Mouse (Mus musculus) cerebellum, adult 8-10 months (tissue): ENCODE measurements at regions not wholly inside any gene's neighbourhood (a gene's known extent, or its start where the extent isn't known, plus 50 kb on each side); places are given as distances from the start of the nearest gene placed in this dataset.

Experiments used
- DNase-seq: peaks from one replicate; pipeline ENCODE4 v3.0.0; 2022

DNA sequence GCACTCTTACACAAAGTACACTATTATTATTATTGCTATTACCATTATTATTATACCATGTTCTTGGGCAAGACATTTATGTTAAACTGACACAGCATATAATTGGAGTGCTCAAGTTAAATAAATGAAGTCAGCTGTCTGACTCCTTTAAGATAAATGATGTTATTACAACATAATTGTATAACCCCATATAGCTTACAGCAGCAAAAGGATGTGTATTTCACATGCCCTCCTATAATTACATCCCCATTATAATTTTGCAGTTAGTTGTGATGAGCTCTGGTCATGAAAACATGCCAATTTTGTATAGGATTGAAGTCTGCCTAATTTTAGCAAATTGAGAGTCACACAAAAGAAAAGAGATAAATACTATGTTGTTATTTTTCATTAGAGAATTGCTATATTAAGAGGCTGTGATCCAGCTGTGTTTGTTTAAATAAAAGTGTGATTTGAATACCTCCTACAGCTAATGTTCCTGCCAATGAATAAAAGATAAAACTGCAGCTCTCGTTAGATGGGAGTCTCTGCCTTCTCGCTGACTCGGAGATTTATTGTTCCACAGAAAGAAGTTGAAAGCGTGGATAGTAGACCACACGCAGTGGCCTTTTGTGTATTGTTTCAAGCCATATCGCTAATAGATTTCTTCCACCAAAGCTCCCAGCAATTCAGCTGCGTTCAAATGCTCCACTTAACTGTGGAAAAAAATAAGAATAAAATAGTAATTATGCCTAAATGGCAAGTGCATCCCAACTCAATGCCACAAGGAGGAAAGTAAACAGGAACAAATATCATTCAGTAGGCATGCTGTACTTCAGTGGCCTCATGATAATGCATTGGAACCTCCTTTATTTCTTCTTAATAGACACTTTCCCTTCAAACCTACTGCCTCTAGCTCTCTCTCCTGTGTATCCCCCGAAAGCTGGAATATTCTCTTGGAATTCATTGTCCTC, 194.9 kb upstream of the Gm10192 start:
- no peak for DNase-seq

DNA sequence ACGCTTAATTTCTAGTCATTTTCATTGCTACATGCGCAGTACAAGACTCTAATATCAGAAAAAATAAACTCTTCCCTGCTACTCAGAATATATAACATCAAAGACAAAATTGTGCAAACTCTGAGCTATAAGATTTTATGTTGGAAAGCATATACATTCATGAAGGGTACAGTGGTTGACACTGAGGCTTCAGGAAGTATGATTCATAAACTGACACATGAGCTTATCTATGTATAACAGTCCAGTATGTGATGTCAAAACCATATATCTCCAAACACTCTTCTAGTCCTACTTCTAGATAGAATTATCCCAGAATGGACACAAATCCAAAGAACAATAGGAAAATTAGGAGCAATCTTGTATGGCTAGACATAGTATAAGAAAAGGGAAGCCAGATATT, 177.5 kb upstream of the Gm10192 start:
- no peak for DNase-seq

DNA sequence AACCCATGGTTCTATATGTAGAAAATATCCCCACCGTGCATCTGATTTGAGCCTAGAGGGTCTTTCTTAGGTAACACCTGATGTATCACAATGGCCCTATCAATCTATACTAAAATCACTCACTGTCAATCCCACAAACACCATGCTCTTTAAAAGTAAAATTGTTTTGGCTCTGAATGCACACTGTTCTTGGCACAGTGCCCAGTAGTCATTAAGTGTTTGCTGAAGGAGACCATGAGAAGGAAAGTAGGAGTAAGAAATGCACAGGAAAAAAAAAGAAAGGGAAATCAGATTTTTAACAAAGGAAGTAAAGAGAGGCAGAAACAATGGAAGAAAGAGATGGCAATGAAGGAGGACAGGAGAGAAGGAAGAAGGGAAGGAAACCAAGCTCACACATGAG, 175.0 kb upstream of the Gm10192 start:
- DNase-seq, result no peak

DNA sequence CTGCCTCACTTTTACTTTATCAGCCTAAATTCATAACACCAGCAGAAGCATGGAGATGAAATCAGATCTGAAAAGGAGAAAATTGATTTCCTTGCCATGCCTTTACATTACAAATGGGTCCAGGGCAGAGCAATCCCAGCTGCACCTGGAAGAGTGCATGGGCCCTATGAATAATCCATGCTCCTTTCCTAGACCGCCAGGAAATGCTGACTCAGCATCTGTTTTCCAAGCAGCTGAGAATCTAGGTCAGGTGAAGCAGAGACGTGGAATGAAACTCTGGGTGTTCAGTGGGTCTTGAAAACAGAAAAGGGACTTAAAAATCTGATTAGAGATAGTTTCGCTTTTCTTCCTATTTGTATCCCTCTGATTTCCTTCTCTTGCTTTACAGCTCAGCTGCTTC, 163.8 kb upstream of the Gm10192 start:
- no peak for DNase-seq

DNA sequence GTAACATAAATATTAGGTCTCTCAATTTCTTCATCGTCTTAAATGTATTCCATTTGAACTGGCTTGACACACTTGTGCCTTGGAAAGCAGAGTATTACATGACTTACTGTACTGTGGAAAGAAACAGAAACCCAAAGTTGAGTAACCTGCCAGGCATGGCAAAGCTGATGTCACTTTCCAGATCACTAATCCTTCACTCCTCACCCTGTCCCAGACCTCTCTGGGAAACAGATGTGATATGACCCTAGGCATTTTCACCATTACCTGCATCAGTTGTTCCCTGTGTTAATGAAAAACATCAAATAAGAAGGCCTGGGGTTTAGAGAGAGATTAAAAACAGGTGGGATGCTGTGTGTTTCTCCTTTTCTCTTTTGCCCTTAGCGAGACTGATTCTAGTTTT, 161.4 kb upstream of the Gm10192 start:
- no peak for DNase-seq

DNA sequence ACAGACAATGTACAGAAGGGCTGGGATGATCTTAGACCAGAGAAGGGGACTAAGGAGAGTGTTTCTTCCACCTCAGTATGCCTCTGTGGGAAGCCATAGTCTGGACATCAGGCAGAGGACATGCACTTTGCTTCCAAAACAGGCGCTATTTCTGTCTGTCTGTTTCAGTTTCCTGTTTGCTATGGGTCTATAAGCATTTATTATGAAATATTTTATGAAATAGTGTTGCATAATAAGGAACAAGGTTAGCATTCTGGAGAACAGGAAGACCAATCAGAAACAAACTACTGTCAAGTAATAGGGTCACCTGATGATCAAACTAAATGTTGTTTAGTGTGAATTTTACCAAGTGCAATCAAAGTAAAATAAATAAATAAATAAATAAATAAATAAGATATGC, 160.4 kb upstream of the Gm10192 start:
- no peak for DNase-seq
